Mouse (Mus musculus): Measurements from ENCODE around the gene Rnd1. TPM values are rescaled to one million over a fixed set of nuclear protein-coding genes. Genes with fewer than 3 reads are reported as not detected.

The Rnd1 gene
- polyA plus RNA-seq, 1 experiment from 2014 or later: 0.66 TPM

DNA sequence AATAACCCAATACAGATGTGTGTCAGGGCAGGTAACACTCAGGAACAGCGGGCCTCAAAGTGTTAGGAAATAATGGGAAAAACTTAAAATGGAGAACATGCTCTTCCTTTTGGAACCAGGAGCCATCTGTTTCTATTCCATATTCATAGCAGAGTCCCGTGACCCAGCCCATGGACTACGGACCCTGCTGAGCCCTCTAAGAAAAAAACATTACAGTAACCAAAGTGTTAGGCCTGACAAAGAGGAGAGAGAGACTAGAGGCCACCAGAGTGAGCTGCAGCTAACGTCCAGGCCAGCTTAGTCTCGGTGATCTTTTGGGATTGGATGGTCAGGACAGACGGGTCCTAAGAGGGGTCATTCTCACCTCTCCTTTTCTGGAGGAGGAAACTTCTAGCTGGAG, 62.3 kb downstream of the Rnd1 start:
- Histone ChIP-seq H3K27me3 (ENCODE audit: insufficient read depth, low read length) (no peaks in the 10 kb centered on the region), H3K4me3 (replicated peaks; ENCODE audit: low read depth, low read length) (no peak overlapping the region), H3K27ac (peak overlapping the region; percentile 63), H3K4me2 (ENCODE audit: low read length) (no peak overlapping the region), H3K36me3 (ENCODE audit: insufficient read depth, low read length) (no peaks in the 10 kb centered on the region), H3K4me1 (replicated peaks; ENCODE audit: insufficient read depth, low read length) (0 out of 2 replicates have a peak, but pooled peaks cover 6% of the 10 kb centered on the region), H3K9ac (ENCODE audit: low read depth, low read length) (no peak overlapping the region), H3K9me3 (replicated peaks; ENCODE audit: low read length) (no peaks in the 10 kb centered on the region)
- DNase-seq (ENCODE audit: low spot score) (no peak), ATAC-seq (replicated peaks; ENCODE audit: low FRiP score, low read depth) (peak; percentile 67; the same call in 1 of the 2 replicates)
- 54% methylated on average over 6 of the region's 6 CpGs for WGBS
- no peak for TF ChIP-seq CTCF (IDR thresholded peaks at IDR 0.05; ENCODE audit: low read depth)

DNA sequence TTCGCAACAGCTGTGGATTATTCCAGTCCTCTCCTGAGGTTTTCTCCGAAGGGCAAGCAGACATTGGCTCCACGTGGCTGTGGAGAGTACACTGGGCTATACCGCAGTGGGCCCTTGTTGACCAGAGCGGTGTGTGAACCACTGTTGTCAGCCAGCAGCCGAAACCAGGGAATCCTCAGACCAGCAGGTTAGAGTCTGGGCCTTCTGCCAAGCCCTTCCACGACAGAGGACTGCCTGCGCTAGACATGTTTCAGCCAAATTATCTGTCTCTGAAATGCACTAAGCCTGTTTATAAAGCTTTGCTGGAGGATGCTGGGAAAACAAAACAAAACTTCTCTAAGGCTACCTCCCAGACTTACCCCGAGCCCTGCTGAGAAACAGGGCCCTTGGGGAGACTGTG, 62.7 kb downstream of the Rnd1 start:
- Histone ChIP-seq H3K36me3 (ENCODE audit: insufficient read depth, low read length) (no peaks in the 10 kb centered on the region), H3K9me3 (replicated peaks; ENCODE audit: low read length) (no peaks in the 10 kb centered on the region), H3K4me3 (replicated peaks; ENCODE audit: low read depth, low read length) (no peak overlapping the region), H3K27me3 (ENCODE audit: insufficient read depth, low read length) (no peaks in the 10 kb centered on the region), H3K4me1 (replicated peaks; ENCODE audit: insufficient read depth, low read length) (0 out of 2 replicates have a peak, but pooled peaks cover 6% of the 10 kb centered on the region), H3K4me2 (ENCODE audit: low read length) (no peak overlapping the region), H3K9ac (ENCODE audit: low read depth, low read length) (no peak overlapping the region), H3K27ac (peak overlapping the region; percentile 63)
- no peak for TF ChIP-seq CTCF (IDR thresholded peaks at IDR 0.05; ENCODE audit: low read depth)
- no peak for DNase-seq (ENCODE audit: low spot score)
- ATAC-seq (replicated peaks; ENCODE audit: low FRiP score, low read depth): no peak
- WGBS: 61% methylated on average over 9 of the region's 9 CpGs

Other genes with a start within 250 kb of the Rnd1 start
- not detected in 2 replicates for gene Olfr282, start 246.2 kb downstream of the Rnd1 start, polyA plus RNA-seq (2015; fragmentation: Nextera tagmentation; extraction: Ambion mirVana)
- gene Olfr281, start 224.9 kb downstream of the Rnd1 start, polyA plus RNA-seq (2015; fragmentation: Nextera tagmentation; extraction: Ambion mirVana): not detected in 2 replicates
- gene OR5BS1P, start 207.6 kb downstream of the Rnd1 start, polyA plus RNA-seq (2015; fragmentation: Nextera tagmentation; extraction: Ambion mirVana): not detected in 2 replicates
- gene Lalba, start 194.7 kb downstream of the Rnd1 start, polyA plus RNA-seq (2015; fragmentation: Nextera tagmentation; extraction: Ambion mirVana): 0.24 and 0.30 TPM in 2 replicates
- gene Olfr279, start 185.1 kb downstream of the Rnd1 start, polyA plus RNA-seq (2015; fragmentation: Nextera tagmentation; extraction: Ambion mirVana): not detected in 2 replicates
- gene Kansl2, start 143.2 kb downstream of the Rnd1 start, polyA plus RNA-seq (2015; fragmentation: Nextera tagmentation; extraction: Ambion mirVana): 87.1 and 96.3 TPM in 2 replicates
- 42.3 and 46.2 TPM in 2 replicates for gene Ccnt1, start 106.5 kb downstream of the Rnd1 start, polyA plus RNA-seq (2015; fragmentation: Nextera tagmentation; extraction: Ambion mirVana)
- 0.30 and 0.62 TPM in 2 replicates for gene 4930415O20Rik, start 106.5 kb downstream of the Rnd1 start, polyA plus RNA-seq (2015; fragmentation: Nextera tagmentation; extraction: Ambion mirVana)
- 16.8 and 17.0 TPM in 2 replicates for gene Adcy6, start 67.4 kb downstream of the Rnd1 start, polyA plus RNA-seq (2015; fragmentation: Nextera tagmentation; extraction: Ambion mirVana)
- 19.8 and 22.4 TPM in 2 replicates for gene Cacnb3, start 46.6 kb downstream of the Rnd1 start, polyA plus RNA-seq (2015; fragmentation: Nextera tagmentation; extraction: Ambion mirVana)
- gene Ddx23, start 14.6 kb downstream of the Rnd1 start, polyA plus RNA-seq (2015; fragmentation: Nextera tagmentation; extraction: Ambion mirVana): 14.6 and 17.6 TPM in 2 replicates
- 0.74 and 0.75 TPM in 2 replicates for gene Ccdc65, start 30.7 kb upstream of the Rnd1 start, polyA plus RNA-seq (2015; fragmentation: Nextera tagmentation; extraction: Ambion mirVana)
- 34.4 and 34.6 TPM in 2 replicates for gene Fkbp11, start 50.7 kb upstream of the Rnd1 start, polyA plus RNA-seq (2015; fragmentation: Nextera tagmentation; extraction: Ambion mirVana)
- gene Arf3, start 85.8 kb upstream of the Rnd1 start, polyA plus RNA-seq (2015; fragmentation: Nextera tagmentation; extraction: Ambion mirVana): 39.0 and 39.6 TPM in 2 replicates
- not detected in 2 replicates for gene Wnt10b, start 100.7 kb upstream of the Rnd1 start, polyA plus RNA-seq (2015; fragmentation: Nextera tagmentation; extraction: Ambion mirVana)
- gene Wnt1, start 112.4 kb upstream of the Rnd1 start, polyA plus RNA-seq (2015; fragmentation: Nextera tagmentation; extraction: Ambion mirVana): not detected in 2 replicates
- gene Ddn, start 132.0 kb upstream of the Rnd1 start, polyA plus RNA-seq (2015; fragmentation: Nextera tagmentation; extraction: Ambion mirVana): 4.4 and 6.1 TPM in 2 replicates
- gene Prkag1, start 154.1 kb upstream of the Rnd1 start, polyA plus RNA-seq (2015; fragmentation: Nextera tagmentation; extraction: Ambion mirVana): 83.1 and 94.5 TPM in 2 replicates
- 6.4 and 8.3 TPM in 2 replicates for gene Kmt2d, start 193.7 kb upstream of the Rnd1 start, polyA plus RNA-seq (2015; fragmentation: Nextera tagmentation; extraction: Ambion mirVana)
- 15.4 and 15.7 TPM in 2 replicates for gene Rhebl1, start 217.1 kb upstream of the Rnd1 start, polyA plus RNA-seq (2015; fragmentation: Nextera tagmentation; extraction: Ambion mirVana)
- 2.6 and 2.9 TPM in 2 replicates for gene Dhh, start 221.1 kb upstream of the Rnd1 start, polyA plus RNA-seq (2015; fragmentation: Nextera tagmentation; extraction: Ambion mirVana)
- 11.6 and 13.0 TPM in 2 replicates for gene Lmbr1l, start 240.8 kb upstream of the Rnd1 start, polyA plus RNA-seq (2015; fragmentation: Nextera tagmentation; extraction: Ambion mirVana)

Data from kidney, postnatal 0 days (tissue).